Mouse (Mus musculus) kidney, embryonic 15.5 days (tissue): ENCODE measurements around the gene Ndufs1. TPM values are rescaled to one million over a fixed set of nuclear protein-coding genes. Genes with fewer than 3 reads are reported as not detected.
"Not testable (repeated sequence)": the region's sequence is repeated elsewhere in the genome, so short reads cannot be mapped to it uniquely, and the experiment has no call there.

Experiments used
- ATAC-seq: fragments of 200-750 bp; cut with Nextera tagmentation; replicated peaks from 2 replicates; pipeline ENCODE4 v1.8.0; 2017; ENCODE audit warnings: moderate TSS enrichment; ENCODE audit not compliant: low FRiP score
- H3K27ac ChIP-seq: fragments of 300-500 bp; sonication (generic); 2 replicates; pipeline ENCODE4 v1.5.1; 2015; ENCODE audit warnings: mild to moderate bottlenecking, inconsistent platforms
- H3K27me3 ChIP-seq: fragments of 300-500 bp; sonication (generic); 2 replicates; pipeline ENCODE4 v1.6.1; 2015; ENCODE audit warnings: inconsistent platforms
- H3K36me3 ChIP-seq: fragments of 300-500 bp; sonication (generic); 2 replicates; pipeline ENCODE4 v1.6.1; 2015; ENCODE audit warnings: inconsistent platforms
- H3K4me1 ChIP-seq: fragments of 300-500 bp; sonication (generic); 2 replicates; pipeline ENCODE4 v1.6.1; 2015; ENCODE audit warnings: inconsistent platforms
- H3K4me2 ChIP-seq: fragments of 300-500 bp; sonication (generic); 2 replicates; pipeline ENCODE4 v1.6.1; 2015; ENCODE audit warnings: moderate library complexity, mild to moderate bottlenecking, inconsistent platforms
- H3K4me3 ChIP-seq: fragments of 300-500 bp; sonication (generic); replicated peaks from 2 replicates; pipeline ENCODE4 v1.5.1; 2015; ENCODE audit warnings: mild to moderate bottlenecking, inconsistent platforms
- H3K9ac ChIP-seq: fragments of 300-500 bp; sonication (generic); 2 replicates; pipeline ENCODE4 v1.6.1; 2015; ENCODE audit warnings: mild to moderate bottlenecking, inconsistent platforms
- H3K9me3 ChIP-seq: fragments of 300-500 bp; sonication (generic); replicated peaks from 2 replicates; pipeline ENCODE4 v1.6.1; 2016; ENCODE audit warnings: inconsistent platforms
- WGBS: fragments of 180-500 bp; shearing (Covaris S2); methylation state at CpG from one replicate; pipeline ENCODE4 v1.1.7; 2015; ENCODE audit warnings: mixed read lengths; 5-methylcytosine and 5-hydroxymethylcytosine counted together
- polyA plus RNA-seq: library from polyadenylated mRNA; unstranded; fragments of >200 nt; fragmentation: Nextera tagmentation; extraction: Ambion mirVana; gene quantifications from 2 replicates; pipeline ENCODE4 v1.2.1, GENCODE M21; 2015

Ndufs1 gene
- polyA plus RNA-seq, 1 experiment from 2014 or later = 156 TPM

DNA sequence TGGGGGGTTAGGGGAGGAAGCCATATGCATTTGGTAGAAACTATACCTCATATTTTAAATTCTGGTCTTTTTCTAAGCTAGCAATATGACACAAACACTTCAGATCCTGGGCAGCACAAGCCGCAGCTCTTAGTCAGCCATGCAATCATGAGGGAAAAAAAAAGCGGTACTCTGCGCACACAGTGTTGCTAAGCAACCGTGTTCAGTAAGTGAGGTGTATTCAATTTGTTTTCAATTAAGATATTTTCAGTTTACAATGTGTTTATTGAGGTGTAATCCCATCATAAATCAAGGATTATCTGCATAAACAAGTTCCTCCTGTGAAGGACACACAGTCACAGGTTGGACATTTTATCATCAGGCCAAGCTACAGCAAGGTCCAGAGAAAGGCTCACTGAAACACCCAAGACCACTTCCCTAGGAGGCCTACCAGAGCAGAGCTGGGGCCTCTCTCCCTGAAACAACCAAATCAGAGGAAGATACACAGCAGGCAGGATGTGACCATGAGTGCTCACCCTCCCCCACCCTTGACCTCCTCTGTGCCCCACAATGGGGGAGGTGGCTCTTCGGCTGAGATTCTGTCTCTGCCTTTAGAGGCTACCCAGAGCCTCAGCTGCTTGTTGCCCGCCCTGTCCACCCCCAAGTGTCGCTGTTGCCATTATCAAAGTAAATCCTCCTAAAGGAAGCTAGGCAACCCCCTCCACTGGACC is 27.5 kb upstream of the Ndufs1 start:
- no peak overlapping the region for H3K9ac ChIP-seq
- peak; percentile 89 for ATAC-seq
- H3K27ac ChIP-seq = 0 out of 2 replicates have a peak overlapping the region, but pooled peaks have one; percentile 2
- H3K9me3 ChIP-seq = peaks cover 10% of the 10 kb centered on the region; the same call in 1 of the 2 replicates
- WGBS = 14% methylated on average over 7 of the region's 7 CpGs
- H3K4me3 ChIP-seq = no peak overlapping the region
- peaks cover 14% of the 10 kb centered on the region for H3K4me1 ChIP-seq
- H3K27me3 ChIP-seq = no peaks in the 10 kb centered on the region
- no peaks in the 10 kb centered on the region for H3K36me3 ChIP-seq
- H3K4me2 ChIP-seq = no peak overlapping the region

DNA sequence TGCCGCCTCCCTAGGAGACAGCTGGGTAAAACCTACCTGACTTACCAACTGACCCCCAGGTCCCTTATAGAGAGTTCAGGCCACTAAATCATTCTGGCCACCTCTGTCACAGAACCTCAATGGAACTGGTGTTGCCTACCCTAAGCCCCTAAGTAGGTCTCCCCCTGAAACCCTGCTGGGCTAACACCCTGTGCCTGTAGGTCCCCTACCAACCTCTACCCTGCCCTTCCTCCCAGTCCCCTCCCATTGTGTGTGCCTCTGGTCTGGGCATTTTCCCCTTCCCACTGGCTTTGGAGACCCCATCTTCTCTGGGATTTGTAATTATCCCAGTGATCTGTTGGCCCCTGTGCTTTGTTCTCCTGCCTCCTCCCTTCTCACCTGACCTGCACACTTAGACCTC is 26.8 kb upstream of the Ndufs1 start:
- 79% methylated on average over 1 of the region's 1 CpGs for WGBS
- H3K27ac ChIP-seq = no peak overlapping the region
- H3K36me3 ChIP-seq = no peaks in the 10 kb centered on the region
- no peak overlapping the region for H3K9ac ChIP-seq
- peaks cover 14% of the 10 kb centered on the region for H3K4me1 ChIP-seq
- no peak for ATAC-seq
- H3K27me3 ChIP-seq = no peaks in the 10 kb centered on the region
- H3K9me3 ChIP-seq = peaks cover 10% of the 10 kb centered on the region; the same call in 1 of the 2 replicates
- H3K4me2 ChIP-seq = no peak overlapping the region
- no peak overlapping the region for H3K4me3 ChIP-seq

DNA sequence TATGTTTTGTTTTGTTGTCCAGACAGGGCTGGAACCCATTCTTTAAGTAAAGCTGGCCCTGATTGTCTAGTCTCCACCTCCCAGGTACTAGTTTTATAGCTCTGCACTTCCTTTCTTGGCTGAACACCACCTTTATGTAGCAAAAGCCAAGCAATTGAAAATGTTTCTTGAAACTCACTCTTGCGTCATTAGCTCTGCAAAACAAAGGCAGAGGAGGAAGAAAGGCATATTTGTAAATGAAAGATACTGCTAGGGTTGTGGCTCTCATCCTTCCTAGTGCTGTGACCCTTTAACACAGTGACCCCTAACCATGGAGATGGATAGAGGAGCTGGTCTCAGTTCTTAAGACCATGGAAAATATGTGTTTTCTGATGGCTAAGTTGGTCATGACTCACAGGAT is 25.0 kb upstream of the Ndufs1 start:
- Histone ChIP-seq H3K4me1 (peaks cover 14% of the 10 kb centered on the region), H3K9me3 (peaks cover 10% of the 10 kb centered on the region; the same call in 1 of the 2 replicates), H3K27me3 (no peaks in the 10 kb centered on the region), H3K27ac (no peak overlapping the region), H3K36me3 (no peaks in the 10 kb centered on the region), H3K9ac (no peak overlapping the region), H3K4me3 (no peak overlapping the region), H3K4me2 (no peak overlapping the region)
- WGBS = 83% methylated on average over 1 of the region's 1 CpGs
- no peak for ATAC-seq

- no peak for ATAC-seq
- no peaks in the 10 kb centered on the region for H3K27me3 ChIP-seq
- H3K4me3 ChIP-seq = no peak overlapping the region
- no peak overlapping the region for H3K27ac ChIP-seq
- H3K4me1 ChIP-seq = peaks cover 14% of the 10 kb centered on the region
- H3K9ac ChIP-seq = no peak overlapping the region
- H3K4me2 ChIP-seq = no peak overlapping the region
- H3K9me3 ChIP-seq = peaks cover 10% of the 10 kb centered on the region; the same call in 1 of the 2 replicates
- WGBS = 93% methylated on average over 18 of the region's 18 CpGs
- no peaks in the 10 kb centered on the region for H3K36me3 ChIP-seq
Measured at GRCm38 (mm10) chr1:63200322-63200721, 23.7 kb upstream of the Ndufs1 start.

- H3K4me3 ChIP-seq = no peak overlapping the region
- peaks cover 11% of the 10 kb centered on the region for H3K4me1 ChIP-seq
- H3K9ac ChIP-seq = no peak overlapping the region
- no peak for ATAC-seq
- H3K9me3 ChIP-seq = peaks cover 10% of the 10 kb centered on the region; the same call in 1 of the 2 replicates
- H3K27ac ChIP-seq = no peak overlapping the region
- no peaks in the 10 kb centered on the region for H3K27me3 ChIP-seq
- no peak overlapping the region for H3K4me2 ChIP-seq
- 92% methylated on average over 6 of the region's 6 CpGs for WGBS
- no peaks in the 10 kb centered on the region for H3K36me3 ChIP-seq
Measured at GRCm38 (mm10) chr1:63199387-63199786, 22.8 kb upstream of the Ndufs1 start.

- WGBS = 45% methylated on average over 5 of the region's 5 CpGs
- Histone ChIP-seq H3K36me3 (no peaks in the 10 kb centered on the region), H3K4me3 (no peak overlapping the region), H3K4me1 (no peaks in the 10 kb centered on the region), H3K4me2 (no peak overlapping the region), H3K9me3 (peaks cover 10% of the 10 kb centered on the region; the same call in 1 of the 2 replicates), H3K9ac (no peak overlapping the region), H3K27me3 (no peaks in the 10 kb centered on the region), H3K27ac (0 out of 2 replicates have a peak overlapping the region, but pooled peaks have one; percentile 37)
- ATAC-seq = 0 out of 2 replicates have a peak, but pooled peaks have one; percentile 46
Measured at GRCm38 (mm10) chr1:63195848-63196512, 19.3 kb upstream of the Ndufs1 start.

- no peaks in the 10 kb centered on the region for H3K36me3 ChIP-seq
- H3K9me3 ChIP-seq = no peaks in the 10 kb centered on the region
- no peaks in the 10 kb centered on the region for H3K27me3 ChIP-seq
- H3K4me2 ChIP-seq = no peak overlapping the region
- no peak overlapping the region for H3K9ac ChIP-seq
- no peaks in the 10 kb centered on the region for H3K4me1 ChIP-seq
- ATAC-seq = no peak
- no peak overlapping the region for H3K27ac ChIP-seq
- no peak overlapping the region for H3K4me3 ChIP-seq
- WGBS = 63% methylated on average over 11 of the region's 11 CpGs
Measured at GRCm38 (mm10) chr1:63192306-63193065, 15.9 kb upstream of the Ndufs1 start.

DNA sequence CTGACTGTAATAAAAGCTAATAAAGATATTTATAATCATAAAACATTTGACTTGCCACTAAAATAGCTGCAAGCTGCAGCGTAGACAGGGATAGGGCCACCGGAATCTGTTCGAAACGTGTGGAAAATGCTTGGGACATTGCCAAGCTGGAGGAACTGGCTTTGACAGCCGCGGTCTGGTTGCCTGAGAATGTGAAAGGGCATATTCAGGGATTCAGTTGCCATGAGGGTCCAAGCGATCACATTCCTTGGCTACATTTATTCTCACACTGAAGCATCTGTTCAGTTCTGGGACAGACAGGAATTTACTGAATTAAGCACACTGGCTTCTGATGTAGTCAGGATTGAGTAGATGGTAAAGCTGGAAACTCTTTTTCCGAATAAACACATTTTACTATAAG is 14.2 kb upstream of the Ndufs1 start:
- Histone ChIP-seq H3K4me1 (no peaks in the 10 kb centered on the region), H3K9me3 (no peaks in the 10 kb centered on the region), H3K27ac (no peak overlapping the region), H3K4me2 (no peak overlapping the region), H3K4me3 (no peak overlapping the region), H3K9ac (no peak overlapping the region), H3K27me3 (no peaks in the 10 kb centered on the region), H3K36me3 (no peaks in the 10 kb centered on the region)
- 59% methylated on average over 8 of the region's 8 CpGs for WGBS
- ATAC-seq = no peak

GRCm38 (mm10) chr1:63188536-63188935 is 11.9 kb upstream of the Ndufs1 start:
- 93% methylated on average over 3 of the region's 3 CpGs for WGBS
- no peaks in the 10 kb centered on the region for H3K27me3 ChIP-seq
- no peaks in the 10 kb centered on the region for H3K36me3 ChIP-seq
- H3K9me3 ChIP-seq = no peaks in the 10 kb centered on the region
- H3K27ac ChIP-seq = no peak overlapping the region
- H3K4me2 ChIP-seq = no peak overlapping the region
- no peak for ATAC-seq
- no peak overlapping the region for H3K4me3 ChIP-seq
- no peak overlapping the region for H3K9ac ChIP-seq
- H3K4me1 ChIP-seq = no peaks in the 10 kb centered on the region

DNA sequence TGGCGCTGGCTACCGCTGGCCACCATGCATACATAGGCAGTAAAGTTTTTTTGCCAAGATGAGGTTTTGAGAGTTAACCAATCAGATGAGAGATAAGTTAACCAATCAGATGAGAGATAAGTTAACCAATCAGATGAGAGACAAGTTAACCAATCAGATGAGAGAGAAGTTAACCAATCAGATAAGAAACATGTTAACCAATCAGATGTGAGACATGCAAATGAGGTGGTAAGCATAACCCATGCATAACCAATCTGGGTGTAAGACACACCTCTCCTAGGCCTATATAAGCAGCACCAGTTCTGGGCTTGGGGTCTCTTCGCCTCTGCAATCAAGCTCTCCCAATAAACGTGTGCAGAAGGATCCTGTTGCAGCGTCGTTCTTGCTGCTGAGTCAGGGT is 8.8 kb upstream of the Ndufs1 start:
- WGBS = 90% methylated on average over 6 of the region's 6 CpGs
- H3K9me3 ChIP-seq, ATAC-seq, H3K27ac ChIP-seq, H3K4me1 ChIP-seq, H3K27me3 ChIP-seq, H3K4me2 ChIP-seq, H3K9ac ChIP-seq, H3K4me3 ChIP-seq, H3K36me3 ChIP-seq: not testable (repeated sequence)

GRCm38 (mm10) chr1:63182636-63183270 is 6.1 kb upstream of the Ndufs1 start:
- Histone ChIP-seq H3K9ac (no peak overlapping the region), H3K9me3 (no peaks in the 10 kb centered on the region), H3K36me3 (peaks cover 31% of the 10 kb centered on the region), H3K4me2 (no peak overlapping the region), H3K4me1 (peaks cover 9% of the 10 kb centered on the region), H3K27ac (no peak overlapping the region), H3K27me3 (no peaks in the 10 kb centered on the region), H3K4me3 (no peak overlapping the region)
- 63% methylated on average over 10 of the region's 10 CpGs for WGBS
- no peak for ATAC-seq
